Mouse (Mus musculus): ENCODE measurements around the gene Vmn1r149. TPM values are rescaled to one million over a fixed set of nuclear protein-coding genes. Genes with fewer than 3 reads are reported as not detected.
"Not testable (repeated sequence)": the region's sequence is repeated elsewhere in the genome, so short reads cannot be mapped to it uniquely, and the experiment has no call there.

Gene Vmn1r149
- not detected in 2 replicates for polyA plus RNA-seq (2012; rRNA removed)

DNA sequence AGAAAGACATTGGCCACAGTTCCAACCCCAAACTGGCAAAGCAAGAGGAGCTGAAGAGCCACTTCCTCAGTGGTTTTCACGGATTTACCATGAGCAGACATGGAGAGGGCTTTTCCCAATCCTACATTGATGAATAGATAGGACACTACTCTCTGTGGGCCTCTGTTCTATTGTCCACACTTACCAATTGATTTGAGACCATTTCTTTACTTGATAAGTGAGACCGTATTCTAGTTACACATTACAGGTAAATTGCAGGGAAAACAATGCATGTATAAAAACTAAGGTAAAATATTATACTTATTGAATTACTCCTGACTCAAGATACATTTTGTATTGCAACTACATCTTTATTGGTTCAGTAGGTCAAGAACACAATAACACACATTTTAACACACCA, at the start of gene Vmn1r149:
TSS of gene Vmn1r149 (minus strand) at position 101 of the 400 bp plus-strand sequence.
- not testable (repeated sequence) for H3K4me3 ChIP-seq (ENCODE audit: low read depth, low read length); H3K27me3 ChIP-seq (ENCODE audit: control insufficient read depth, insufficient read depth, low read length); H3K36me3 ChIP-seq (ENCODE audit: control insufficient read depth, insufficient read depth, low read length); H3K27ac ChIP-seq (ENCODE audit: insufficient read depth, low read depth, low read length); H3K4me1 ChIP-seq (ENCODE audit: control insufficient read depth, insufficient read depth, insufficient read length, low read length)
- WGBS, result no CpG with 5 or more reads among the region's 2 CpGs

DNA sequence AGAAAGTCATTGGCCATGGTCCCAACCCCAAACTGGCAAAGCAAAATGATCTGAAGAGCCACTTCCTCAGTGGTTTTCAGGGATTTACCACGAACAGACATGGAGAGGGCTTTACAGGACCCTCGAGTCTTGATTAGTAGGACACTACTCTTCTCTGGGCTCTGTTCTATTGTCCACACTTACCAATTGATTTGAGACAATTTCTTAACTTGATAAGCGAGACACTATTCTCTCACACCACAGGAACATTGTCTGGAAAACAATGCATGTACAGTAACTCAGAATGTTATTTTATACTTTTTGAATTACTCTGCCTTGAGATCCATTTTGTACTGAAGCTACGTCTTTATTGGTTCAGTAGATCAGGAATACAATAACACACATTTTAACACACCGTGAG, 25.9 kb upstream of the Vmn1r149 start, which contains the start of gene Gm10665:
TSS of gene Gm10665 (minus strand) at position 101 of the 400 bp plus-strand sequence.
- H3K27me3 ChIP-seq (ENCODE audit: control insufficient read depth, insufficient read depth, low read length); H3K4me1 ChIP-seq (ENCODE audit: control insufficient read depth, insufficient read depth, insufficient read length, low read length); H3K4me3 ChIP-seq (ENCODE audit: low read depth, low read length); H3K36me3 ChIP-seq (ENCODE audit: control insufficient read depth, insufficient read depth, low read length); H3K27ac ChIP-seq (ENCODE audit: insufficient read depth, low read depth, low read length): not testable (repeated sequence)
- no CpG with 5 or more reads among the region's 5 CpGs for WGBS

DNA sequence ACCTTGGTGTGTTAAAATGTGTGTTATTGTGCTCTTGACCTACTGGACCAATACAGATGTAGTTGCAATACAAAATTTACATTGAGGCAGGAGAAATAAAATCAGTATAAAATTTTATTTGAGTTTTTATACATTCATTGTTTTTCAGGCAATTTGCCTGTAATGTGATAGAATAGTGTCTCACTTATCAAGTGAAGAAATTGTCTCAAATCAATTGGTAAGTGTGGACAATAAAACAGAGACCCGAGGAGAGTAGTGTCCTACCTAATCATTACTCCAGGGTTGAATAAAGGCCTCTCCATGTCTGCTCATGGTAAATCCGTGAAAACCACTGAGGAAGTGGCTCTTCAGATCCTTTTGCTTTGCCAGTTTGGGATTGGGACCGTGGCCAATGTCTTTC, 24.7 kb downstream of the Vmn1r149 start, which contains the start of gene Vmn1r148:
TSS of gene Vmn1r148 (plus strand) at position 301 of the 400 bp plus-strand sequence.
- not testable (repeated sequence) for H3K27me3 ChIP-seq (ENCODE audit: control insufficient read depth, insufficient read depth, low read length); H3K27ac ChIP-seq (ENCODE audit: insufficient read depth, low read depth, low read length); H3K36me3 ChIP-seq (ENCODE audit: control insufficient read depth, insufficient read depth, low read length); H3K4me1 ChIP-seq (ENCODE audit: control insufficient read depth, insufficient read depth, insufficient read length, low read length); H3K4me3 ChIP-seq (ENCODE audit: low read depth, low read length)
- WGBS, result no CpG with 5 or more reads among the region's 3 CpGs

Other genes starting within 250 kb of the Vmn1r149 start
- not detected in 2 replicates for gene Vmn1r143, start 248.9 kb downstream of the Vmn1r149 start, polyA plus RNA-seq (2012; rRNA removed)
- gene Gm8653, start 237.0 kb downstream of the Vmn1r149 start, polyA plus RNA-seq (2012; rRNA removed), result not detected in 2 replicates
- not detected in 2 replicates for gene Gm8453, start 208.7 kb downstream of the Vmn1r149 start, polyA plus RNA-seq (2012; rRNA removed)
- gene Gm4187, start 108.5 kb downstream of the Vmn1r149 start, polyA plus RNA-seq (2012; rRNA removed), result not detected in 2 replicates
- gene Gm8660, start 67.2 kb downstream of the Vmn1r149 start, polyA plus RNA-seq (2012; rRNA removed), result not detected in 2 replicates
- not detected in 2 replicates for gene Vmn1r148, start 24.6 kb downstream of the Vmn1r149 start, polyA plus RNA-seq (2012; rRNA removed)
- not detected in 2 replicates for gene Gm10665, start 25.8 kb upstream of the Vmn1r149 start, polyA plus RNA-seq (2012; rRNA removed)
- gene Vmn1r151, start 61.4 kb upstream of the Vmn1r149 start, polyA plus RNA-seq (2012; rRNA removed), result not detected in 2 replicates
- not detected in 2 replicates for gene Vmn1r152, start 84.7 kb upstream of the Vmn1r149 start, polyA plus RNA-seq (2012; rRNA removed)
- gene Gm8677, start 96.7 kb upstream of the Vmn1r149 start, polyA plus RNA-seq (2012; rRNA removed), result not detected in 2 replicates
- gene Gm4201, start 127.1 kb upstream of the Vmn1r149 start, polyA plus RNA-seq (2012; rRNA removed), result not detected in 2 replicates
- gene Gm4565, start 149.9 kb upstream of the Vmn1r149 start, polyA plus RNA-seq (2012; rRNA removed), result not detected in 2 replicates
- not detected in 2 replicates for gene Vmn1r155, start 219.8 kb upstream of the Vmn1r149 start, polyA plus RNA-seq (2012; rRNA removed)

All from small intestine, adult 2 months (tissue).